In the genomic region with DNA sequence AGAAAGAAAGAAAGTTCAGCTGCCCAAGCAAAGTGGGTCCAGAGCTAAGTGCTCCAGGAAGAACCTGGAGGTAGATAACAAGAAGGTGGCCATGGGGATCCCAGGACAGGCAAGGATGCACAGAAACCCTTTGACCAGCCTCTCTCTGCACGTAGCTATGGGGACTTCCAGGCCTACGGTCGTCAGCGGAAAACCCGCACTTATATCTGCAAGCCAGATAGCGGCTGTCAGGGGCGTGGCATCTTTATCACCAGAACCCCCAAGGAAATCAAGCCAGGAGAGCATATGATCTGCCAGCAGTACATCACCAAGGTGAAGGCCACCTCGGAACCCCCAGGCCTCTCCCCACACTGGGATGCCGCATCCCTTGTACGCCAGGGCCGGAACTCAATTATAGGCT, we compare ENCODE assay signal across 1 mouse cellular context.
A peak's percentile ranks its signal among the peaks of the same experiment; 100 is the strongest.
TF ChIP-seq lines count a peak whose summit lies in the region.

No protein-coding gene starts in this region.

TF ChIP-seq in MEL, 35 proteins besides CTCF, POLR2A, EP300 and RAD21 (continued from another document):
- no peak for TF ChIP-seq MEF2A (IDR thresholded peaks at IDR 0.05; ENCODE audit: extremely low read depth, insufficient replicate concordance, low read depth, low read length, poor library complexity, severe bottlenecking)
- TF ChIP-seq ETS1 (IDR thresholded peaks at IDR 0.05; ENCODE audit: low read depth, low read length), result peak; percentile 74
- no peak for TF ChIP-seq POLR2AphosphoS5 (IDR thresholded peaks at IDR 0.05; ENCODE audit: borderline replicate concordance, low read depth, low read length)
- peak; percentile 67 for TF ChIP-seq TCF12 (IDR thresholded peaks at IDR 0.05; ENCODE audit: low read depth, low read length)
- TF ChIP-seq MYC (IDR thresholded peaks at IDR 0.05; ENCODE audit: low read depth, low read length), result no peak
- TF ChIP-seq ZKSCAN1 (IDR thresholded peaks at IDR 0.05; ENCODE audit: low read depth, low read length), result no peak
- no peak for TF ChIP-seq KAT2A (conservative IDR thresholded peaks at IDR 0.05; ENCODE audit: low read depth, low read length)
- peak; percentile 69; the same call in 1 of the 2 replicates for TF ChIP-seq ZNF384 (IDR thresholded peaks at IDR 0.05; ENCODE audit: low read depth, low read length)
- peak; percentile 68; the same call in 1 of the 2 replicates for TF ChIP-seq GATA1 (IDR thresholded peaks at IDR 0.05; ENCODE audit: low read depth, low read length)
- peak; percentile 15; the same call in 1 of the 2 replicates for TF ChIP-seq SIN3A (IDR thresholded peaks at IDR 0.05; ENCODE audit: low read length)
- no peak for TF ChIP-seq CHD2 (IDR thresholded peaks at IDR 0.05; ENCODE audit: low read length)
